Mouse (Mus musculus): Measurements from ENCODE around the gene Grb2. TPM values are rescaled to one million over a fixed set of nuclear protein-coding genes. Genes with fewer than 3 reads are reported as not detected.

Gene Grb2
- total and polyA plus RNA-seq, 2 experiments from 2014 or later: 68.0 to 159 TPM

DNA sequence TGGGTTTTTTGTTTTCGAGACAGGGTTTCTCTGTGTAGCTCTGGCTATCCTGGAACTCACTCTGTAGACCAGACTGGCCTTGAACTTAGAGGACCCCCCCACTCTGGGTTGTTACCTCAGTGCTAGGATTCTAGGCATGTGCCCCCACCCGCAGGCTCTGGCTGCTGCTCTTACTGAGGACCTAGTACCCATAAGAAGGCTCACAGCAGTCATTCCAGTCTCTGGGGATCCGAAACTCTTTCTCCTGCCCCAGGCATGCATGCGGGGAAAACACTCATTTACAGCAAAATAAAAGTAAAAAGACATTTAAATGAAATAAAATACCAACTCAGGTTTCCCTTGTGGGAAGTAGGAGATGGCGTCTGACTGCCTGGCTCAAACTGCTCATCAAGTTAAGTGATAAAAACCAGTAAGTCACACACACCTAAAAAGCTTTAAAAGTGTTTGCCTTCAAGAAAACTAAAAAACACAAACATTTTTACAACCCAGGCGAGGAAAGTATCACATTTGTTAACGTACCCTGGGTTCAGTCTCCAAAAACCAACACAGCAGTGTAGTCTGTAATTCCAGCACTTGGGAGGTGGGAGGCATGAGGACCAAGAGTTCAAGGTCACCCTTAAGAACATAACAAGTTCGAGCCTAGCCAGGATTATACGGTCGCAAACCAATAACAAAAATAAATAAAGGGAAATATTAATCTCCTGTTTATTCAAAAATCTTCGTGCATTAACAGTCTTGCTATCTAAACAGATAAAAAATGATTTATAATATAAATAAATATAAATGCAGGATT, 81.4 kb downstream of the Grb2 start:
- peak overlapping the region; percentile 56 for H3K9ac ChIP-seq (replicated peaks; ENCODE audit: low read length)
- H3K9me3 ChIP-seq (ENCODE audit: low read length): no peaks in the 10 kb centered on the region
- H3K4me3 ChIP-seq (ENCODE audit: low read length): peak overlapping the region; percentile 56
- H3K36me3 ChIP-seq (ENCODE audit: insufficient read depth, low read length): 0 out of 2 replicates have a peak, but pooled peaks cover 11% of the 10 kb centered on the region
- H3K4me2 ChIP-seq (ENCODE audit: low read depth, low read length): peak overlapping the region; percentile 72
- 52% methylated on average over 11 of the region's 11 CpGs for WGBS
- ATAC-seq: no peak
- peaks cover 7% of the 10 kb centered on the region; the same call in 1 of the 2 replicates for H3K4me1 ChIP-seq (ENCODE audit: insufficient read depth, low read length)
- no peak for DNase-seq (ENCODE audit: low spot score)
- H3K27ac ChIP-seq: peak overlapping the region; percentile 51; the same call in 1 of the 2 replicates
- no peaks in the 10 kb centered on the region for H3K27me3 ChIP-seq (ENCODE audit: insufficient read depth, low read length)
- TF ChIP-seq CTCF (IDR thresholded peaks at IDR 0.05; ENCODE audit: low read depth): no peak

DNA sequence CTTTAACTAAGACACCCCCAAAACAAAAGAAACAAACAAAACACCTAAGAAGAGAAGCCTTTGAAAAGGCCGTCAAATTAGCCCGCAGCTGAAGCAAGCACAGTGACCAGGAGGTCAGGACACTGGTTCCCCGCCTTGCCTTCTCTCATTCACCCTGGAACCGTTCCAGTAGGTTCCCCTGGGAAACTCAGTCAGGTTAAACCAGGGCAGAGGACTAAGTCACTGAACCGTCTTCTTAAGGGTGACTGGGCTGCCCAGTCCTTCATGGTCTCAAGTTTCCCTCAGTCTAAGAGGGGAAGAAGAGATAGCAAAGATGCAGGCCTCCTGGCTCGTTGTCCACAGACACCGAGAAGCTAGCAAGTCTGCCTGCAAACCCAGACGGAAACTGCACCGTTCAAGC, 82.5 kb downstream of the Grb2 start:
- Histone ChIP-seq H3K4me3 (ENCODE audit: low read length) (no peak overlapping the region), H3K9me3 (ENCODE audit: low read length) (no peaks in the 10 kb centered on the region), H3K9ac (replicated peaks; ENCODE audit: low read length) (no peak overlapping the region), H3K27ac (no peak overlapping the region), H3K36me3 (ENCODE audit: insufficient read depth, low read length) (peaks cover 18% of the 10 kb centered on the region), H3K4me2 (ENCODE audit: low read depth, low read length) (no peak overlapping the region), H3K27me3 (ENCODE audit: insufficient read depth, low read length) (no peaks in the 10 kb centered on the region), H3K4me1 (ENCODE audit: insufficient read depth, low read length) (peaks cover 7% of the 10 kb centered on the region; the same call in 1 of the 2 replicates)
- no peak for DNase-seq (ENCODE audit: low spot score)
- no peak for TF ChIP-seq CTCF (IDR thresholded peaks at IDR 0.05; ENCODE audit: low read depth)
- WGBS: 76% methylated on average over 9 of the region's 9 CpGs
- no peak for ATAC-seq

DNA sequence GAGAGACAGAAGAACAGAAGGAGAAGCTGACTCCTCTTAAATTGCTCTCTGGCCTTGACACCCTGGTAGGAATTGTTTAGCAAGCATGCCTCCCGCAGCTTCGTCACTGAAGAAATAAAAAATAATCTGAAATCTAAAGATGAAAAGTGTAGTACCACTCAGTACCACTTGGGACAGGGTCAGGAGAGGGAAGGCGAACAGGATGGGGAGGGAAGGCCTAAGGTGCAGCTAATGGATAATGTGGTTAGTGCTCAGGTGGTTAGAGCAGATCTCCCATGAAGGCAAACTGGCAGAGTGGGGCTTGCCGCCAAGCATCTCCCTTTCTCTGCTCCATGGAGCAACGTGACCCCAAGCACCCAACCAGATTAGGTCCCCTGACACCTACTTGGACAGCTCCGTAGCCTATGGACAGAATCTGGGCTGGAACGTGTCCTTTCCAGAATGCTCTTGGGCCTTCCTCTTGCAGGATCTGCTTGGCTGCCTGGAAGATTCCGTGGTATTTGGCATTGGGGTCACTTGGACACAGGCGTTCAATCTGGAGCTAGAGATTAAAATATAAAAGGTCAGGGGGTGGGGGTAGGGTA, 84.8 kb downstream of the Grb2 start:
- Histone ChIP-seq H3K27me3 (ENCODE audit: insufficient read depth, low read length) (no peaks in the 10 kb centered on the region), H3K4me3 (ENCODE audit: low read length) (no peak overlapping the region), H3K4me2 (ENCODE audit: low read depth, low read length) (no peak overlapping the region), H3K4me1 (ENCODE audit: insufficient read depth, low read length) (peaks cover 7% of the 10 kb centered on the region; the same call in 1 of the 2 replicates), H3K9me3 (ENCODE audit: low read length) (no peaks in the 10 kb centered on the region), H3K9ac (replicated peaks; ENCODE audit: low read length) (no peak overlapping the region), H3K27ac (no peak overlapping the region), H3K36me3 (ENCODE audit: insufficient read depth, low read length) (peaks cover 36% of the 10 kb centered on the region)
- 73% methylated on average over 9 of the region's 9 CpGs for WGBS
- ATAC-seq: no peak
- DNase-seq (ENCODE audit: low spot score): no peak
- TF ChIP-seq CTCF (IDR thresholded peaks at IDR 0.05; ENCODE audit: low read depth): peak; percentile 71

DNA sequence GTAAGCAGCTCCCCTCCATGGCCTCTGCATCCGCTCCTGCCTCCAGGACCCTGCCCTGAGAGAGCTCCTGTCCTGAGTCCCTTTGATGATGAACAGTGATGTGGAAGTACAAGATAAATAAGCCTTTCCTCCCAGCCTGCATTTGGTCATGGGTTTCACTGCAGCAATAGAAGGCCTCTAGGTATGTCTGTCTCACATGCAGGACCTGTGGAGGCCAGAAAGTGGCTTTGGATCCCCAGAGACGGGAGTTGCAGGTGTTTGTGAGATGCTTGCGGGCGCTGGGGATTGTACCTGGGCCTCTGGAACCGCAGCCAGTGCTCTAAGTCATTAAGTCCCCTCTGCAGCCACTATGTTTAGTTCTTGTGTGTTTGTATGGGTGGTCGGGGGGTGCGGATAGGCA, 88.4 kb downstream of the Grb2 start:
- H3K36me3 ChIP-seq (ENCODE audit: insufficient read depth, low read length): peaks cover 41% of the 10 kb centered on the region
- DNase-seq (ENCODE audit: low spot score) (no peak), ATAC-seq (no peak)
- no peak for TF ChIP-seq CTCF (IDR thresholded peaks at IDR 0.05; ENCODE audit: low read depth)
- H3K27ac ChIP-seq: no peak overlapping the region
- no peak overlapping the region for H3K9ac ChIP-seq (replicated peaks; ENCODE audit: low read length)
- no peaks in the 10 kb centered on the region for H3K9me3 ChIP-seq (ENCODE audit: low read length)
- no peaks in the 10 kb centered on the region for H3K4me1 ChIP-seq (ENCODE audit: insufficient read depth, low read length)
- H3K4me3 ChIP-seq (ENCODE audit: low read length): no peak overlapping the region
- 98% methylated on average over 7 of the region's 7 CpGs for WGBS
- H3K4me2 ChIP-seq (ENCODE audit: low read depth, low read length): no peak overlapping the region
- H3K27me3 ChIP-seq (ENCODE audit: insufficient read depth, low read length): no peaks in the 10 kb centered on the region

DNA sequence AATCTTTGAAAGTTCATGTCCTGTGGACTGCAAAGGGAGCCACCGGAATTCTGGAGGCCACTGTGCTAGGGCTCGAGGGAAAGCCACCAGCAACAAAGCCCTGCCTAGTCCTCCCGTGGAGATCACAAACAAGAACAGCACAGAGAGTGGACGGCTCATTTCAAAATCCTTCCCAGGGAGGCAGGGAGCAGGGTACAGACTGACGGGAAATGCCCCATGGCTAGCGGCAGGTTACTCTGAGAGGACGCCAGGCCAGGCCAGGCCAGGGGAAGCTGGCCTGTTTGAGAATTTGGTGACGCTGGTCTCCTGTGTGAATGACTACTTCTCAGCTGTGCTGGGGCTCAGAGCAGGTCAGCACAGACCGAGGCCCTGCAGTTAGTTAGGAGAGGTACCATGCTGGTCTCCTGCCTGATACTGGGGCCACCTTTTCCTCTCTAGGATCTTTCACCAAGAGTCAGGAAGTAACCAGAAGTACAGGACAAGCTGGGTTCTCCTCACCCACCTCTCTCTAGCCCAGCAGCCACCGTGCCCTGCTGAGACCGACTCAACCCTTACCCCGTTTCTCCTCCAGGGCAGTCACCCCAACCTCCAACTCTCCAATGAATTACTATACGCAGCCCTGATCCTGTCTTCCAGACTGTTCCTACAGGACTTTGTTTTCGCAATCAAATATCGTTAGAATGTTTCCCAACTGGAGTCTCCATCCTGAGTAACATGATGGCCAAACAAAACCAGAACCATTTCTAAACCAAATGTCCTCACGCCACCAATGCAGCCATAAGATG, 89.5 kb downstream of the Grb2 start:
- no peak for ATAC-seq
- Histone ChIP-seq H3K9me3 (ENCODE audit: low read length) (no peaks in the 10 kb centered on the region), H3K27ac (no peak overlapping the region), H3K4me1 (ENCODE audit: insufficient read depth, low read length) (no peaks in the 10 kb centered on the region), H3K4me2 (ENCODE audit: low read depth, low read length) (no peak overlapping the region), H3K4me3 (ENCODE audit: low read length) (no peak overlapping the region), H3K36me3 (ENCODE audit: insufficient read depth, low read length) (peaks cover 45% of the 10 kb centered on the region), H3K27me3 (ENCODE audit: insufficient read depth, low read length) (no peaks in the 10 kb centered on the region), H3K9ac (replicated peaks; ENCODE audit: low read length) (no peak overlapping the region)
- DNase-seq (ENCODE audit: low spot score): no peak
- no peak for TF ChIP-seq CTCF (IDR thresholded peaks at IDR 0.05; ENCODE audit: low read depth)
- 83% methylated on average over 16 of the region's 16 CpGs for WGBS

DNA sequence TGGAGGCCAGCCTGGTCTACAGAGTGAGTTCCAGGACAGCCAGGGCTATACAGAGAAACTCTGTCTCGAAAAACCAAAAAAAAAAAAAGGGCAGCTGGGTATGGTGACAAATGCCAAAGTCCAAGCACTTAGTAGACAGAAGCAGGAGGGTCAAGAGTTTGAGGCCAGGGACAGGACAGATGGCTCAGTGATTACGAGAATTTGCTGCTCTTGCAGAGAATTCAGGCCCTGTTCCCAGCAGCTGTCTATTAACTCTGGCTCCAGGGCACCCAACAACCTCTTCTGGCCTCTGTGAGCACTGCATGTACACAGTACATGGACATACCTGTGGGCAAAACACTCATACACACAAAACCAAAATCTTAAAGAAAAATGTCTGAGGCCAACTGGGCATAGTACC, 90.4 kb downstream of the Grb2 start:
- H3K9me3 ChIP-seq (ENCODE audit: low read length): no peaks in the 10 kb centered on the region
- WGBS: 86% methylated on average over 2 of the region's 2 CpGs
- DNase-seq (ENCODE audit: low spot score) (no peak), ATAC-seq (no peak)
- H3K4me1 ChIP-seq (ENCODE audit: insufficient read depth, low read length): no peaks in the 10 kb centered on the region
- no peak overlapping the region for H3K4me3 ChIP-seq (ENCODE audit: low read length)
- no peaks in the 10 kb centered on the region for H3K27me3 ChIP-seq (ENCODE audit: insufficient read depth, low read length)
- H3K4me2 ChIP-seq (ENCODE audit: low read depth, low read length): no peak overlapping the region
- H3K9ac ChIP-seq (replicated peaks; ENCODE audit: low read length): no peak overlapping the region
- H3K27ac ChIP-seq: no peak overlapping the region
- H3K36me3 ChIP-seq (ENCODE audit: insufficient read depth, low read length): peaks cover 43% of the 10 kb centered on the region
- no peak for TF ChIP-seq CTCF (IDR thresholded peaks at IDR 0.05; ENCODE audit: low read depth)

Measured in hindbrain, postnatal 0 days (tissue).